Mouse (Mus musculus): ENCODE measurements at regions not wholly inside any gene's neighbourhood (a gene's known extent, or its start where the extent isn't known, plus 50 kb on each side); places are given as distances from the start of the nearest gene placed in this dataset.
A peak's percentile ranks its signal among the peaks of the same experiment; 100 is the strongest.

- no peak for DNase-seq
These were observed 177.5 kb upstream of the Elac2 start for GRCm38 (mm10) chr11:64801351-64801750.

GRCm38 (mm10) chr11:64805567-64805966 lies 173.3 kb upstream of the Elac2 start:
- DNase-seq = no peak

- DNase-seq = no peak
These were observed 166.4 kb upstream of the Elac2 start for GRCm38 (mm10) chr11:64812408-64812807.

GRCm38 (mm10) chr11:64829429-64829828 lies 149.4 kb upstream of the Elac2 start:
- no peak for DNase-seq

- DNase-seq = no peak
These were observed 146.4 kb upstream of the Elac2 start for GRCm38 (mm10) chr11:64832453-64832852.

GRCm38 (mm10) chr11:64833786-64834185 lies 145.1 kb upstream of the Elac2 start:
- no peak for DNase-seq

- no peak for DNase-seq
These were observed 142.1 kb upstream of the Elac2 start for GRCm38 (mm10) chr11:64836771-64837170.

- DNase-seq = no peak
These were observed 137.7 kb upstream of the Elac2 start for GRCm38 (mm10) chr11:64841092-64841491.

GRCm38 (mm10) chr11:64842775-64843530 lies 135.9 kb upstream of the Elac2 start:
- no peak for DNase-seq

- DNase-seq = no peak
These were observed 132.2 kb upstream of the Elac2 start for GRCm38 (mm10) chr11:64846577-64847147.

GRCm38 (mm10) chr11:64859636-64860035 lies 119.2 kb upstream of the Elac2 start:
- DNase-seq = no peak

- no peak for DNase-seq
These were observed 98.2 kb upstream of the Elac2 start for GRCm38 (mm10) chr11:64880674-64881073.

GRCm38 (mm10) chr11:64884518-64884917 lies 94.3 kb upstream of the Elac2 start:
- no peak for DNase-seq

- no peak for DNase-seq
These were observed 89.4 kb upstream of the Elac2 start for GRCm38 (mm10) chr11:64889335-64890020.

- no peak for DNase-seq
These were observed 88.1 kb upstream of the Elac2 start for GRCm38 (mm10) chr11:64890776-64891175.

- DNase-seq = no peak
These were observed 82.9 kb upstream of the Elac2 start for GRCm38 (mm10) chr11:64895804-64896466.

- DNase-seq = peak; percentile 16
These were observed 79.9 kb upstream of the Elac2 start for GRCm38 (mm10) chr11:64898758-64899586.

GRCm38 (mm10) chr11:64899587-64900278 lies 79.1 kb upstream of the Elac2 start:
- DNase-seq = no peak

GRCm38 (mm10) chr11:64916783-64917182 lies 62.1 kb upstream of the Elac2 start:
- DNase-seq = no peak

- no peak for DNase-seq
These were observed 61.5 kb upstream of the Elac2 start for GRCm38 (mm10) chr11:64917301-64917700.

- no peak for DNase-seq
These were observed 53.8 kb upstream of the Elac2 start for GRCm38 (mm10) chr11:64924989-64925388.

- no peak for DNase-seq
These were observed 52.9 kb upstream of the Elac2 start for GRCm38 (mm10) chr11:64925970-64926369.
